Mouse (Mus musculus) c-Kit-negative CD71-positive TER-119-positive erythroid progenitor cells, embryonic 14.5 days (primary cell): ENCODE data around the gene Fancb.

ENCODE experiments used
- DNase-seq: peaks from one replicate; pipeline ENCODE4 v3.0.0-alpha.2; 2013; ENCODE audit warnings: low read depth, low spot score

The Fancb gene

GRCm38 (mm10) chrX:164980193-164980775 lies at the start of gene Fancb, which contains the start of gene Mospd2:
Gene Fancb, plus strand, starts transcription at chrX:164980592.
Gene Mospd2, minus strand, starts transcription at chrX:164980375.
- DNase-seq, result peak; percentile 61

GRCm38 (mm10) chrX:164941540-164941939 lies 38.9 kb upstream of the Fancb start:
- no peak for DNase-seq

GRCm38 (mm10) chrX:164951858-164952576 lies 28.4 kb upstream of the Fancb start:
- no peak for DNase-seq

GRCm38 (mm10) chrX:164952601-164953375 lies 27.6 kb upstream of the Fancb start:
- no peak for DNase-seq

- DNase-seq, result no peak
Observed at GRCm38 (mm10) chrX:164965750-164966448, 14.5 kb upstream of the Fancb start.

- DNase-seq, result no peak
Observed at GRCm38 (mm10) chrX:164971206-164971605, 9.2 kb upstream of the Fancb start.

- DNase-seq, result no peak
Observed at GRCm38 (mm10) chrX:164978866-164979265, 1.5 kb upstream of the Fancb start.

- DNase-seq, result no peak
Observed at GRCm38 (mm10) chrX:165003141-165003540, 22.7 kb downstream of the Fancb start.

GRCm38 (mm10) chrX:165004779-165005324 lies 24.5 kb downstream of the Fancb start, which contains the start of gene Gm17604:
Gene Gm17604, minus strand, starts transcription at chrX:165004829.
- no peak for DNase-seq
